Mouse (Mus musculus) megakaryocyte, embryonic 14.5 days (primary cell): ENCODE measurements around the gene H2-T22.

Experiments used
- FLI1 ChIP-seq: IDR thresholded peaks from 2 replicates; pipeline ENCODE4 v1.6.1; 2012; ENCODE audit warnings: low read length, inconsistent platforms, mixed read lengths
- GATA1 ChIP-seq: IDR thresholded peaks from 3 replicates; pipeline ENCODE4 v1.6.1; 2012; ENCODE audit warnings: mixed read lengths, low read length, inconsistent platforms, borderline replicate concordance

DNA sequence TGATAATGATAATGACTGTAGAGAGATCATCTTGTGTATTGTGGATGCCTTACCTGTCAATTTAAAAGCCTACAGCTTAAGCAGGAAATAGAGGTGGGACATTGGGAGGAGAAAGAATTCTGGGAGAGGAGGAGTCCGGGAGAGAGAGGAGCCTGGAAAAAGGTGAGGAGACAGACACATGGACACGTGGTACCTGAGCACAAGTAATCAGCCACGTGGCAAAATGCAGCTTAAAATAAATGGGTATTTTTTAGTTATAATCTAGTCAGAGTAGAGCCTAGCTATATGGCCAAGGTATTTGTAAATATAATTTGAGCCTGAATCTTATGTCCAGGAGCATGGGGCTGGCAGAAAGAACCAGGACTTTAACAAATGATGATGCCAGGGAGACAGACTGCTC is 23.0 kb downstream of the H2-T22 start:
- no peak for TF ChIP-seq GATA1
- TF ChIP-seq FLI1, result no peak
